Mouse (Mus musculus): ENCODE results near the gene Aes. TPM values are rescaled to one million over a fixed set of nuclear protein-coding genes. Genes with fewer than 3 reads are reported as not detected.
A peak's percentile ranks its signal among the peaks of the same experiment; 100 is the strongest.

Aes gene
- polyA plus RNA-seq, 1 experiment from 2014 or later, result 324 TPM

DNA sequence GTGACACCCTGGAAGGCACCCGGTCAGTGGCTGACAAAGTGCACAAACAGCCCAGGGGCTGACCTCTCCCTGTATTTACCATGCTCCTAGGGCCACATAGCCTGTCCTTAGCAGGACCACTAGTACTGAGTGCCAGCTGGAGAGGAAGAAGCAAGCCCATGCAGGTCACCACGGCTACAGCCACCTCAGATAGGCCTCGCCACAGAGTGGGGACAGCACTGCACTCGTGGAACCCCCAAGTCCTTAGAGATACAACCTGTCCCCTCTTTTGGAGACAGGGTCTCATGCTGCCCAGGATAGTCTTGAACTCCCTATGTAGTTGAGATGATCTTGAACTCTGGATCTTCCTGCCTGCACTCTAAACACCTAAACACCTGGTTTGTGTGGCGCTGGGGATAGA is 17.9 kb upstream of the Aes start:
- no peak overlapping the region for H3K9ac ChIP-seq (ENCODE audit: low read length)
- H3K9me3 ChIP-seq (ENCODE audit: control insufficient read depth, low read length), result no peaks in the 10 kb centered on the region
- H3K27me3 ChIP-seq (ENCODE audit: control insufficient read depth, insufficient read depth, low read length), result no peaks in the 10 kb centered on the region
- no peak overlapping the region for H3K4me2 ChIP-seq (ENCODE audit: low read depth, low read length, severe bottlenecking)
- H3K4me3 ChIP-seq (ENCODE audit: low read depth, low read length), result no peak overlapping the region
- no peaks in the 10 kb centered on the region for H3K36me3 ChIP-seq (ENCODE audit: control insufficient read depth, insufficient read depth, low read length)
- ATAC-seq (replicated peaks; ENCODE audit: low FRiP score) (no peak), DNase-seq (ENCODE audit: low spot score) (no peak)
- WGBS, result 88% methylated on average over 5 of the region's 5 CpGs
- H3K4me1 ChIP-seq (replicated peaks; ENCODE audit: control insufficient read depth, insufficient read depth, low read length), result peaks cover 20% of the 10 kb centered on the region
- H3K27ac ChIP-seq (ENCODE audit: low read depth, low read length), result no peak overlapping the region

DNA sequence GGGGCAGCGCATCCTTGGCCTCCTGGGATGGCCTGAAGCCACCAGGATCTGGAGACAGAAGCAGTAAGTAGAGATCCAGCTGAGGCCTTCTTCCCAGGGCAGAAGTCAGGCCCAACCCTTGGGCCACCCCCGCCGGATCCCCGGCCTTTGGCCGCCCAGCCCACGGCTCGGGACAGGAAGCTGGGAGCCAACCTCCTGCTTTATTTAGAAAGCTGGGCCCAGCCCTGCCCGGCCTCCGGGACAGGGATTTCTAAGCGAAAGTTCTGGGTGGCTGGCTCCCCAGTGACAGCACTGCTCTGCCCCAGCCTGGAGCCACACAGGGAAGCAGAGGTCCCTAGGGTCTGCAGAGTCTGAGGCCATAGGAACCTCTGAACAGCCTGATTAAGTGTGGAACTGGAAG is 17.5 kb upstream of the Aes start:
- Histone ChIP-seq H3K4me3 (ENCODE audit: low read depth, low read length) (no peak overlapping the region), H3K4me2 (ENCODE audit: low read depth, low read length, severe bottlenecking) (no peak overlapping the region), H3K9ac (ENCODE audit: low read length) (no peak overlapping the region)

DNA sequence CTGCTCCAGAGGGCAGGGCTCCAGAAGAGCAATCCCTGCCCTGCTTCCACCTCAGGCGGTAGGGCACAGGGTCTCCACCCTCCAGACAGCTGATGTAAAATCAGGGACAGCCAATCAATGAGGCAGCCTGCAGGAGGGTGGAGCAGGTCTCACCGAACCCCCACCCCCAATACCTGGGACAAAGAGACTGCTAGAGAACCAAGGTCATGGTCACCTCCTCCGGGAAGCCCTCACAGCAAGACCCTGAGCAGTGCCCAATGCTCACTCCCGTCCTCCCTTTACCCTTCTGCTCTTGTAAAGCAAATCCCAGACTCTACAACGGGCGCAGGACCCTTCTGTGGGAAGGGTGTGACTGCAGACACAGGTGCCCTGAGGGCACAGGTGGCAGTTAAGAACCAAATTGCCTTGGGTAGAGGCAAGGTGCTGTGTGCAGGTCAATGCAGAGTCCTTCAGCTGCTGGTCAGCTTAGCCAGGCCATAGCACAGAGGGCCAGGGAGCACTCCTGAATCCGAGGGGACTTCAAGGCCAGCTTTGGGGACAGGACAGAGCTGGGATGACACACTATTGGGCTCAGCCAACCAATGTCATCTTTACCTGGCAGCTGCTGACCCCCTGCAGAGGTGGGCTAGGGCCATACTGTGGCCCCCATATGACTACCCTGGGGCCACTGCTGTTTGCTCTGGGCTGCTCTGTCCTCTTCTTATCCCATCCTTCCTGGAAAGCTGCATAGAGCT is 16.4 kb upstream of the Aes start:
- no peaks in the 10 kb centered on the region for H3K9me3 ChIP-seq (ENCODE audit: control insufficient read depth, low read length)
- ATAC-seq (replicated peaks; ENCODE audit: low FRiP score), result no peak
- H3K9ac ChIP-seq (ENCODE audit: low read length), result peak overlapping the region; percentile 89; the same call in 1 of the 2 replicates
- peak overlapping the region; percentile 91; the same call in 1 of the 2 replicates for H3K4me2 ChIP-seq (ENCODE audit: low read depth, low read length, severe bottlenecking)
- H3K4me1 ChIP-seq (replicated peaks; ENCODE audit: control insufficient read depth, insufficient read depth, low read length), result peaks cover 20% of the 10 kb centered on the region
- 73% methylated on average over 7 of the region's 7 CpGs for WGBS
- no peak overlapping the region for H3K4me3 ChIP-seq (ENCODE audit: low read depth, low read length)
- no peaks in the 10 kb centered on the region for H3K27me3 ChIP-seq (ENCODE audit: control insufficient read depth, insufficient read depth, low read length)
- no peak overlapping the region for H3K27ac ChIP-seq (ENCODE audit: low read depth, low read length)
- no peaks in the 10 kb centered on the region for H3K36me3 ChIP-seq (ENCODE audit: control insufficient read depth, insufficient read depth, low read length)
- no peak for DNase-seq (ENCODE audit: low spot score)

More for the DNA sequence above, 17.5 kb upstream of the Aes start:
- Histone ChIP-seq H3K27me3 (ENCODE audit: control insufficient read depth, insufficient read depth, low read length) (no peaks in the 10 kb centered on the region), H3K36me3 (ENCODE audit: control insufficient read depth, insufficient read depth, low read length) (no peaks in the 10 kb centered on the region), H3K9me3 (ENCODE audit: control insufficient read depth, low read length) (no peaks in the 10 kb centered on the region), H3K27ac (ENCODE audit: low read depth, low read length) (no peak overlapping the region), H3K4me1 (replicated peaks; ENCODE audit: control insufficient read depth, insufficient read depth, low read length) (peaks cover 20% of the 10 kb centered on the region)
- ATAC-seq (replicated peaks; ENCODE audit: low FRiP score), result no peak
- no peak for DNase-seq (ENCODE audit: low spot score)
- 83% methylated on average over 10 of the region's 10 CpGs for WGBS

DNA sequence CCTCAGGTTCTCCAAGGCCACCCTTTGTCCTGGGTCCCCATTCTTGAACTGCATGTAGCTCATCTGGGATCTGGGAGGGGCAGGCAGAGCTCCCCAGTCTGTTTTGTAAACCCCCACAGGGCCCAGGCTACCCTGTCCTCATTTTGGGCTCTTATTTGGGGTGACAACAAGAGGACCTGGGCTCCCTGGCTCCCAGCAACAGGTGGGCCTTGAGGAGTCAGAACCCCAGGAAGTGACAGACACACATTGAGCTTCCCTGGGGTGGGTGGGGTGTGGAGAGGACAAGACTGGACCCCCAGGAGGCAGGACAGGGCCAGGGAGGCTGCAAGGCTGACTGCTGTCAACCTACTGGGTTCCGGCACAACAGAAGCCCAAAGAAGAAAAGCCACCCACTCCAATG is 15.7 kb upstream of the Aes start:
- Histone ChIP-seq H3K36me3 (ENCODE audit: control insufficient read depth, insufficient read depth, low read length) (no peaks in the 10 kb centered on the region), H3K4me3 (ENCODE audit: low read depth, low read length) (peak overlapping the region; percentile 84), H3K4me2 (ENCODE audit: low read depth, low read length, severe bottlenecking) (peak overlapping the region; percentile 91), H3K27me3 (ENCODE audit: control insufficient read depth, insufficient read depth, low read length) (no peaks in the 10 kb centered on the region), H3K27ac (ENCODE audit: low read depth, low read length) (no peak overlapping the region), H3K9ac (ENCODE audit: low read length) (peak overlapping the region; percentile 89), H3K4me1 (replicated peaks; ENCODE audit: control insufficient read depth, insufficient read depth, low read length) (peaks cover 19% of the 10 kb centered on the region), H3K9me3 (ENCODE audit: control insufficient read depth, low read length) (no peaks in the 10 kb centered on the region)
- 55% methylated on average over 1 of the region's 1 CpGs for WGBS
- ATAC-seq (replicated peaks; ENCODE audit: low FRiP score) (no peak), DNase-seq (ENCODE audit: low spot score) (no peak)

DNA sequence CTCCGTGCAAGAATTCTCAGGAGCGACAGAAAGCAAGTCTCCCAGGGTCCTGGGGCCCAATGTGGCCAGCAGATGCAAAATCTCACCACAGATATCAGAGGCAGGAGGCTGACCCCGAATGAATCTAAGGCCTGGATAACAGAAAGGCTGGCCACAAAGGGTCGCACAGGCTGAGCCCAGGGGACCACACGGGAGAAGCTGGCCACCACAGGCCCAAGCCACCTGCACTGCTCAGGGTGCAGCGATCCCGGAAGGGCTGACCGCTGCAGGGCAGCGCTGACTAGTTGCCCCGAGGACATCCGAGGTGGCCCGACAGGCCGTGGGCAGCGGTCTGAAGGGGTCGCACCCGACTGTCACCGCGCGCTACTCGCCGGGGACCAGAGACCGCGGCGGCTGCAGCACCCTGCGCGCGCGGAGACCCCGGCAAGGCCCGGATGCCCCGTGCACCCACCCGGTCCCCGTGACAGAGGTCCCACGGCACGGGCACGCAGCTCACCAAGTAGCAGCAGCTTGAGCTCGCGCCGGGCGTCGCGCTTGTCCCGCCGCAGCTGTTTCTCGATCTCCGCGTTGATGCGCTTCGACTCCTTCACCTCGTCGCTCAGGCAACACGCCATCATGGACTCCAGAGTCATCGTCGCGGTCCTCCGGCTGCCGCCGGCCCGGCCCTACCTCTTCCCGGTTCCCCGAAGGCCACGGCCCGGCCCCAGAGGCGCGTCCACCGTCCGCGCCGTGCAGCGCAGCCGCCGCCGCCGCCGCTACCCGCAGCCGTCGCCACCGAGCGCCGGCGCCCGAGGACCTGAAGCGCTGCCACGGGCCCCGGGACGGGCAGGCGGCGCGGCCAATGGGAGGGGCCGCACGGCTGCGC is 14.8 kb upstream of the Aes start:
- peak overlapping the region; percentile 84 for H3K4me3 ChIP-seq (ENCODE audit: low read depth, low read length)
- H3K9me3 ChIP-seq (ENCODE audit: control insufficient read depth, low read length), result no peaks in the 10 kb centered on the region
- ATAC-seq (replicated peaks; ENCODE audit: low FRiP score), result peak; percentile 17

DNA sequence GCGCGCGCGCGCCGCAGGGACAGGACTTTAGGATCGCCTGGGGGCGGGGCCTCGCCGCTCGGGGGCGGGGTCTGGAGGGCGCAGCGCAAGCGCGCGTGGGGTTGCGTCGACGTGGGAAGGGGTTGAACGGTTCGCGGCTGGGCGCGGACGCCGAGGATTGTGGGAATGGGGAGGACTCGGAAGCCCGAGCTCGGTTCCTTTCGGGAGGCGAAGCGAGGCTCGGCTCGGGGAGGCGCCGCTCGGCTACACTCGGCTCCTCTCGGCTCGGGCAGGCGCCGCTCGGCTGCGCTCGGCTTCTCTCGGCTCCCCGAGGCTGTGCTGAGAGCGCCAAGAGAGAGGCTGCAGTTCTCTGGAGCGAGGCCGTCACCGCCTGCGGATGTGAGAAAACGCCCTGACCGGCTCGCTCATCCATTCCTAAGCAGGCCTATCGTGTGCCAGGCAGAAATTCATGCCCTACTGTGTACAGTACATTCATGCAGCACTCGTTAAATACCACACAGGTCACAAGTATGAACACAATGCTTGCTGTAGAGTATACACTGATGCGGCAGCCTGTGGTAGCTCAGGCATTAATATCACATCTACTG is 14.0 kb upstream of the Aes start, which contains the start of gene Gna11:
Gna11 (minus strand) TSS at position 30 of the 587 bp plus-strand sequence.
- DNase-seq (ENCODE audit: low spot score) (peak; percentile 100), ATAC-seq (replicated peaks; ENCODE audit: low FRiP score) (peak; percentile 95)
- 1% methylated on average over 57 of the region's 59 CpGs for WGBS
- H3K27me3 ChIP-seq (ENCODE audit: control insufficient read depth, insufficient read depth, low read length), result no peaks in the 10 kb centered on the region; the same call in 1 of the 2 replicates
- H3K9ac ChIP-seq (ENCODE audit: low read length), result peak within 1 kb of the TSS; percentile 89
- no peaks in the 10 kb centered on the region for H3K36me3 ChIP-seq (ENCODE audit: control insufficient read depth, insufficient read depth, low read length)
- H3K9me3 ChIP-seq (ENCODE audit: control insufficient read depth, low read length), result no peaks in the 10 kb centered on the region
- H3K4me1 ChIP-seq (replicated peaks; ENCODE audit: control insufficient read depth, insufficient read depth, low read length), result peaks cover 19% of the 10 kb centered on the region
- H3K4me2 ChIP-seq (ENCODE audit: low read depth, low read length, severe bottlenecking), result peak within 1 kb of the TSS; percentile 91
- H3K27ac ChIP-seq (ENCODE audit: low read depth, low read length), result peak within 1 kb of the TSS; percentile 31; the same call in 1 of the 2 replicates
- H3K4me3 ChIP-seq (ENCODE audit: low read depth, low read length), result peak within 1 kb of the TSS; percentile 84

More for the DNA sequence above, 14.8 kb upstream of the Aes start:
- H3K9ac ChIP-seq (ENCODE audit: low read length), result peak overlapping the region; percentile 89
- H3K4me2 ChIP-seq (ENCODE audit: low read depth, low read length, severe bottlenecking), result peak overlapping the region; percentile 91
- peak overlapping the region; percentile 31; the same call in 1 of the 2 replicates for H3K27ac ChIP-seq (ENCODE audit: low read depth, low read length)
- DNase-seq (ENCODE audit: low spot score), result no peak
- H3K27me3 ChIP-seq (ENCODE audit: control insufficient read depth, insufficient read depth, low read length), result no peaks in the 10 kb centered on the region; the same call in 1 of the 2 replicates
- no peaks in the 10 kb centered on the region for H3K36me3 ChIP-seq (ENCODE audit: control insufficient read depth, insufficient read depth, low read length)
- H3K4me1 ChIP-seq (replicated peaks; ENCODE audit: control insufficient read depth, insufficient read depth, low read length), result peaks cover 19% of the 10 kb centered on the region
- WGBS, result under 1% methylated on average over 93 of the region's 93 CpGs

DNA sequence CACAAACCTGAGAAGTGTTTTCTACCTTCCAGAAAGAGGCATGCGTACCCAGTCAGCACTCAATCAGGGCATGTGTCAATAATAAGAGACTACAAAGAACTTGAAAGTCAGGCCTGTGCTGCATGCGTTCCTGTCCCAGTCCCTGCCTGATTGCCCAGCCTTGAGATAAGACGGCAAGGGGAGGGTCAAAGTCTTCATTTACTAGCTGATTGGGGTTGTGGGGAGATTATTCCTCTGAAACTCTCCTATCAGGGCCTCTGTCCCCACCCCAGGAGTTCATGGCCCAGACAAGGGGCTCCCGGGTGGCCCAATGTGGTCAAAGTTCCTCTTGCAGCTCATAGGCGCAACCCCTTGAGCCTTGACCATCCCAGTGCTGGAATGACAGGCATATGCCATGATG is 13.0 kb upstream of the Aes start:
- DNase-seq (ENCODE audit: low spot score), result peak; percentile 43
- WGBS, result 83% methylated on average over 5 of the region's 5 CpGs
- H3K9ac ChIP-seq (ENCODE audit: low read length), result no peak overlapping the region; the same call in 1 of the 2 replicates
- no peak overlapping the region for H3K4me3 ChIP-seq (ENCODE audit: low read depth, low read length)
- H3K27me3 ChIP-seq (ENCODE audit: control insufficient read depth, insufficient read depth, low read length), result no peaks in the 10 kb centered on the region; the same call in 1 of the 2 replicates
- ATAC-seq (replicated peaks; ENCODE audit: low FRiP score), result no peak
- no peaks in the 10 kb centered on the region for H3K9me3 ChIP-seq (ENCODE audit: control insufficient read depth, low read length)
- H3K27ac ChIP-seq (ENCODE audit: low read depth, low read length), result no peak overlapping the region
- H3K4me1 ChIP-seq (replicated peaks; ENCODE audit: control insufficient read depth, insufficient read depth, low read length), result peaks cover 19% of the 10 kb centered on the region
- H3K4me2 ChIP-seq (ENCODE audit: low read depth, low read length, severe bottlenecking), result no peak overlapping the region
- H3K36me3 ChIP-seq (ENCODE audit: control insufficient read depth, insufficient read depth, low read length), result no peaks in the 10 kb centered on the region

DNA sequence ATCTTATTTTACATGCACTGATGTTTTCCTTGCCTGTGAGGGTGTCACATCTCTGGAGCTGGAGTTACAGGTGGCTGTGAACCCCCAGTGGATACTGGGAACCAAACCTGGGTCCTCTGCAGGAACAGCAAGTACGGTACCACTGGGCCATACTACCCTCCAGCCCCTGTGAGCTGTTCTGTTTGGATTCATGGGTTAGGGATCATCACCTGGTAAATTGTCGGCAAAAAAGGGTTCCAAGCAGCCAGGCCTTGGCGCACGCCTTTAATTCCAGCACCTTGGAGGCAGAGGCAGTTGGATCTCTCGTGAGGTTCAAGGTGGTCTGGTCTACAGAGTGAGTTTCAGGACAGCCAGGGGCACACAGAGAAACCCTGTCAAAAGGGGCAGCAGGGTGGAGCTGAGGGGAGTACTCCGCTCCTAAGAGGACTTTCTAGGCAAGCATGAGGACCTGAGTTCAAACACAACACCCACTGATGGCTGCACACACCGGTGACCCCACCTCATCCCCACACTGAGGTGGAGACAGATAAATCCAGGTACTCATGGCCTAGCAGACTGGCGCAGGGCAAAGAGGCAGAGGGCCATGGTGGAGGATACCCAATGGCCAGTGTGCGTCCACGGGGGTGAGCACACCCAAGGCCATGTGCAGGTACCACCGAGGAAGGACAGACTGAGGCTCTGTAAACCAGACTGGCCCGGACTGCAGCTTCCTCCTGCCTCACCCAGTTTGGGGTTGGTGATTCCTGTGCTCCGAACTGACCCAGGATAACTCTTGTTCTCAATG is 12.3 kb upstream of the Aes start:
- H3K27ac ChIP-seq (ENCODE audit: low read depth, low read length), result no peak overlapping the region
- H3K4me2 ChIP-seq (ENCODE audit: low read depth, low read length, severe bottlenecking), result no peak overlapping the region
- no peaks in the 10 kb centered on the region for H3K36me3 ChIP-seq (ENCODE audit: control insufficient read depth, insufficient read depth, low read length)
- no peaks in the 10 kb centered on the region for H3K9me3 ChIP-seq (ENCODE audit: control insufficient read depth, low read length)
- H3K4me1 ChIP-seq (replicated peaks; ENCODE audit: control insufficient read depth, insufficient read depth, low read length), result peaks cover 14% of the 10 kb centered on the region
- no peaks in the 10 kb centered on the region; the same call in 1 of the 2 replicates for H3K27me3 ChIP-seq (ENCODE audit: control insufficient read depth, insufficient read depth, low read length)
- no peak overlapping the region for H3K4me3 ChIP-seq (ENCODE audit: low read depth, low read length)
- no peak overlapping the region for H3K9ac ChIP-seq (ENCODE audit: low read length)
- 90% methylated on average over 13 of the region's 13 CpGs for WGBS
- no peak for ATAC-seq (replicated peaks; ENCODE audit: low FRiP score)
- no peak for DNase-seq (ENCODE audit: low spot score)

All from forebrain, embryonic 11.5 days (tissue).